Mouse (Mus musculus): ENCODE measurements around the gene Epb42. TPM values are rescaled to one million over a fixed set of nuclear protein-coding genes. Genes with fewer than 3 reads are reported as not detected.
"Not testable (repeated sequence)": the region's sequence is repeated elsewhere in the genome, so short reads cannot be mapped to it uniquely, and the experiment has no call there.

The Epb42 gene
- total RNA-seq, 4 experiments from 2014 or later: not detected

DNA sequence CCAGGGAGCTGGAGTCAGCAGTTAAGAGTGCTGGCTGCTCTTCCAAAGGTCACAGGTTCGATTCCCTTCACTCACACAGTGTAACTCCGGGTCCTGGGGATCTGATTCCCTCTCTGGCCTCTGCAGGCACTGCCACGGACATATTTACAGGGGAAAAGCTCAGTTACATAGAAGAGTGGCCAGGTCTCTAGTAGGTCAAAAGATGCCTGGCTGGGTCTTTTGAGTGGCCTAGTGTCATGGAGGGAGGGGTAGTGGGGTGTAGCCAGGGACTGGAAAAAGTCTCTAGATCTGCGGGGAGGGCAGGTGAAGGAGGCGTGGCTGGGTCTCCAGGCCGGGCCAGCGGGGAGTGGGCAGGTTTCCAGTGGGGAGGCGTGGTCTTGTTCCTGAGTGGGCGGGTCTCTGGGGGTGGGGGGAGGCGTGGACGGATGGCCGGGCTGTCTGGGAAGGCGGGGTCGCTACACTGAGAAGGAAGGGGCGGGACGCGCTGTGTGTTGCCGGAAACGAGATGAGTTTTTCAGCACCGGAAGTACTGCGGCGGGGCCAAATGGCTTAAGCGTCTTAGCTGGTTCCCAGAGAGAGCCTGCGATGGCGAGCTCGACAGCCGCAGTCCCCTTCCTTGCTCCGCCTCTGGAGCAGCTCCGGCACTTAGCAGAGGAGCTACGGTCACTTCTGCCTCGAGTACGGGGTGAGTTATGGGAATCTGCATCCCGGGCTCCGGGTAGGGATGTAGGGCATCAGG, 28.8 kb downstream of the Epb42 start, which contains the start of gene Ccndbp1:
Ccndbp1 (plus strand) TSS at position 479 of the 739 bp plus-strand sequence.
- peak; percentile 80 to 85 for DNase-seq (ENCODE audit: low spot score in 2 of 2)

DNA sequence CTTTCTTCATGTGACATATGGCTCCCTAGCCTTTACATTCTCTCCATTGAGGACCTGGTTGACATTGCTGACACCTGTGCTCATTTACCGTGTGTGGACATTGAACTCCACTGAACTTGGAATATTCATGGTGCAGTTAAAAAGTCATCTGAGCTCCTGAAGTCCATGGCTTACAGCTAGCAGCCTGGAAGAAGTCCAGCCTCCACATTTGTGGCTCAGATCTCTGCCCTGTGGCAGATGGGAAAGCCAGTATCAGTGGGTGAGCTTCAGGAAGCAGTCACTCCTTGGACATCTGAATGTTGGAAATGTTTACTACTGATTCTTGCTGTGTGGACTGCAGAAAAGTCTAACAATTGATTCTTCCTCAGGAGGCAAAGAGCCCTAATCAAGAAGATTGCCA, 29.9 kb downstream of the Epb42 start:
- no peak for DNase-seq (ENCODE audit: low spot score in 2 of 2)

DNA sequence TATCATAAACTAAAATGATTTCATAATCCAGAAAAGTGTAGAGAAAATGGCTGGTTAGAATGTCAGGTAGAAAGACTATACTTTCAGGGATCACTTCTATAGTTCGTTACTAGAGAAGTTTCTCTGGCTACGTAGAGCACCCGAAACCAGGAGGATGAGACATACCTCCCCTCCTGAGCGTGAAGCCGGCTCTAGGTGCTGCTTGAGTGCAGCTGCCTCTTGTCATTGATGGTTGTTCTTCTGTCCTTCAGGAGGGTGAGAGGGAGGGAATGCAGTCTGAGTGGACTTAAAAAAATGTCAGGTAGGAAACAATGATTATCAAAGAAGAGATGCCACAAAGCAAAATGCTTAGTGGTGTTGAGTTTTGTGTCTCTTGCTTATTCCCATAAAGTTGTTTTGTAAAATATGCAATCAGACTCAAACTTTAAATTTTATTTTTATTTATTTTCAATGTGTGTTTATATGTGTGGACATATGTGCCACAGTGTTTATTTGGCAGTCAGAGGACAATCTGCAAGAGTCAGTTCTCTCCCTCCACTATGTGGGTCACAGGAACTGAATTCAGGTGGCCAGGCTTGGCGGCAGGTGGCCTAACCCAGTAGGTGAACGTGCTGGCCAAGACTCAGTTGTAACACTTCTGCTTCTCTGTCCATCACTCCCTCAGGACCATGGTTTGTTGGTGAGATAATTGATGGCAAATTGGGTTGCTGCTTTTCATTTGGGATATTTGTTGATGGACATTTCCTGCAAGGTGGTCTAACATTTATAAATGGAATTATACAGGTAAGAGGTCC, 32.7 kb downstream of the Epb42 start:
- DNase-seq (ENCODE audit: low spot score in 2 of 2): no peak

DNA sequence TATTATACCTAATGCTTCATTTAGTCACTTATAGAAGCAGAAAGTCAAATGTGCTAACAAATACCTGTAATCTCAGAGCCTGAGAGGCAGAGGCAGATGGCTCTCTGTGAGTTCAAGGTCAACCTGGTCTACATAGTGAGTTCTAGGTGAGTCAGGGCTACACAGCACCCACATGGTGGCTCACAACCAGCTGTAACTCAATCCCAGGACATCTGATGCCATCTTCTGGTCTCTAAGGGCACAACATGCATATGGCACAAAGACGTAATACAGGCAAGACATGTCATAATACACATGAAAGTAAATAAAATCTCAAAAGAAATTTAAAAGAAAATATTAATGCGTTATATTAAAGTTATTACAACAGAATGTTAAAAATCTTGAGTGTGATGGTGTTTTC, 33.3 kb downstream of the Epb42 start:
- no peak for DNase-seq (ENCODE audit: low spot score in 2 of 2)

DNA sequence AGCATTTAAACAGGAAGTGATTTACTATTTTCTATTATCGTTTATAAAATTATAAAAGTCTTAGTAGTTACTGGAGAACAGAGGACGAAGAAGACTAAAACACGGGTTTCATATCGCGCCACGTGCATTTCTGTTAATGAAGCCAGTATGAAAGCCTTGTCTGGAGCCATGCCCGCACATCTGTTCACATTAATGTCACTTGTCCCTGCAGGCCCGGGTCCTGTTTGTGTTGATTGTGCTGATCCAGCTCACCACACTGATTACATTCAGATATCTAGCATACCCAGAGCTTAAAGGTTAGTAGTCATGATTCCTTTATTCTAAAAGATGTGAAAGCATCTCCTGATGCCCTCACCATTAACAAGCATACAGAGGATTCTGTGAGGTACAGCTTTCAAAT, 38.0 kb downstream of the Epb42 start:
- no peak for DNase-seq (ENCODE audit: low spot score in 2 of 2)

DNA sequence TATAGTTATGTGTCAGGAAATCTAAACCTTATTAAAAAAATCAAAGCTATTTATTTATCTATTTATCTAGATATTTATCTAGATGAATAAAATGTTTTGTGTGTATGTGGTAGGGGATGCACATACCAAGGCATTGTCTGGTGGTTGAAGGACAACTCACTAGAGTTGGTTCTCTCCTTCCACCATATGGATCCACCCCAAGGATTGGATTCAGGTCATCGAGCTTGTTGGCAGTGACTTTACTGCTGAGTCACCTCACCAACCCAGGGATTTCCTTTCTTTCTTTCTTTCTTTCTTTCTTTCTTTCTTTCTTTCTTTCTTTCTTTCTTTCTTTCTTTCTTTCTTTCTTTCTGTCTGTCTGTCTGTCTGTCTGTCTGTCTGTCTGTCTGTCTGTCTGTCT, 40.3 kb downstream of the Epb42 start:
- DNase-seq (ENCODE audit: low spot score in 2 of 2): not testable (repeated sequence)

DNA sequence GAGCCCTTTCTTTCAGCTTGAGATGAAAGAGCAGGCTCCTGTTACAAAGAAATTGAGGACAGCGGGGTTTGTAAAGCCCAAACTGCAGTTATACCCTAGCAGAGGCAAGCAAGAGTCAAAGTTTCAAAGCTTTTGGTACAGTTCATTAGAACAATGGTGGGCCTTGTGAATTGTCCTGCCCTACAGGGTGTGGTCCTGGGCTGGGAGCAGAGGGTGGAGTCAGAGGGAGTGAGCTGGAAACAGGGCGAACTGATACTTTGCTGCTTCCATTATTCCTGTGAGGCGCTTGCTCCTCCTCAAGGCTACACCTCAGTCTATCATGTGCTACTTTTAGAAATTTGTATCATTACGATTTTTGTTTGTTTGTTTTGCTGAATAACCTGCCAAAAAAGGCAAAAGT, 45.7 kb downstream of the Epb42 start:
- DNase-seq (ENCODE audit: low spot score in 2 of 2): no peak

DNA sequence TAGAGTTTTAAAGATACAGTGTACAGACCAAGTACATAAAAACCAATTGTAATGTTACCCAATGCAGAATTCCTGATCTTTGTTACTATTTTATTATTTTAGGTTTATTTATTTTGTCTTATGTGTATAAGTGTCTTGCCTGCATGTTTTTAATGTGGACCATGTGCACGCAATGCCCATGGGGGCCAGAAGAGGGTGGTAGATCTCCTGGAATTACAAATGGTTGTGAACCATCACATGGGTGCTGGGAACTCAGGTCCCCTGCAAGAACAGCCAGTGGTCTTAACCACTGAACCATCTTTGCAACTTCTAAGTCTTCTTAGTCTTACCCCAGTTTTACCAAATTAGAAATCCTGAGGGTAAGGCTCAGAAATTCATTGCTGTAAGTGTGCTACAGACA, 51.6 kb downstream of the Epb42 start:
- no peak for DNase-seq (ENCODE audit: low spot score in 2 of 2)

DNA sequence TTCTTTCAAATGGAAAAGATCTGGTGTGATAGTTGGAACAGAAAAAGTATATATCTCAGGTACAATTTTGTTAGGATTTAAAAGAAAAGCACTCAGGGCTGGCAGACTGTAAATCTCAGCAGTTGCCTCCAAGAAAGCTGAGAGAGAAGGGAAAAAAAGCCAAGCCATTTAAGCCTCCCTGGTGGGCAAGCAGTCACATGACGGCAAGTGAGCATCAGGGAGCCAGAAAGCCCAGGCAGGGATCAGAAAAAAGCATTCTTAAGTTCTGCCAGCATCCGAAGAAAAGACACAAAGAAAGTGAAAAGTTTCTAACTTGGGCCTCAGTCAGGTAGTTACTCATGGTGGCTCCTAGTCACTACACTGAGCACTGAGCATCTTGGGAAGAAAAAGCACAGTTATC, 53.3 kb downstream of the Epb42 start:
- no peak for DNase-seq (ENCODE audit: low spot score in 2 of 2)

DNA sequence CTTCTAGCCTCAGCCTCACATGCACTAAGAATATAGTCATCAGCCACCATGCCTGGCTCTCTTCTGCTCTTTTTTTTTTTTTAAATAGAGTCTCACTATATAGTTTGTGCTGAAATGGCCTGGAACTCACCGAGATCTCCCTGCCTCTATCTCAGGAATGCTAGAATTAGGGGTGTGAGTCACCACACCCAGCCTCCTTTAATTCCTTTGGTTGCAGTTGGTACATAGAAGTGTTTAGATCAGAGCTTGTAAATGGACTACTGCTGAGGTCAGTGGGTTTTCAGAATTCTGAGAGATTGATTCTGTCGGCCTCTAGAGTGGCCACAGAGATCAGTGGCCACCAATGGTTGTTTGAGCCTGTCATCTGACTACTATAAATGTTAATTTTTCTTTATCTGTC, 56.0 kb downstream of the Epb42 start:
- DNase-seq (ENCODE audit: low spot score in 2 of 2): no peak

DNA sequence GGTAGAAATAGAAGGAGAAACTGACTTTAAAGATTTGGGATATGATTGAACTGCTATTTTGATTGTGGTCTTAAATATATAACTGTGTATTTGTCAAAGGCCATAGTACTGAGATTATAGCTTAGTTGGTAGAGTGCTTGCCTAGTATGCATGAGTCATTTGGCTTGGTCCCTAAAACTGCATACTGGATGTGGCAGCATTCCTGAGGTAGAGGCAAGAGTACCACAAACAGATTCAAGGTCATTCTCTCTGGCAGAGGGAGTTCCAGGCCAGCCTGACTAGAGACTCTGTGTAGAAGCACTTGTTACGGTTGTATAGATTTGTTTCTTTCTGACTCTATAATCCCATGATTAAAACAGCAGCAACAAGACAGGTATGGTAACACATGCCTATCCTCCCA, 57.1 kb downstream of the Epb42 start:
- no peak for DNase-seq (ENCODE audit: low spot score in 2 of 2)

DNA sequence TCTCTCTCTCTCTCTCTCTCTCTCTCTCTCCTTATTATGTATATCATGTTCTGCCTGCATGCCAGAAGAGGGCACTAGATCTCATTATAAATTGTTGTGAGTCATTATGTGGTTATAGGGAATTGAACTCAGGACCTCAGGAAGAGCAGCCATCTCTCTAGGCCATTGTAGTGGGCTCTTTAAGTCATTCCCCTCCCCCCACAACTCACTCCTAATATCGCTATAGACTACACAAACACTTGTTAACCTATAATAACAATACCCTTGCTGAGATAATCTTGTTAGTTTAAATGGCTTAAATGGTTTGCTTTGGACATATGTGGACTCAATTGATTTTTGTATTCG, 58.2 kb downstream of the Epb42 start:
- no peak for DNase-seq (ENCODE audit: low spot score in 2 of 2)

DNA sequence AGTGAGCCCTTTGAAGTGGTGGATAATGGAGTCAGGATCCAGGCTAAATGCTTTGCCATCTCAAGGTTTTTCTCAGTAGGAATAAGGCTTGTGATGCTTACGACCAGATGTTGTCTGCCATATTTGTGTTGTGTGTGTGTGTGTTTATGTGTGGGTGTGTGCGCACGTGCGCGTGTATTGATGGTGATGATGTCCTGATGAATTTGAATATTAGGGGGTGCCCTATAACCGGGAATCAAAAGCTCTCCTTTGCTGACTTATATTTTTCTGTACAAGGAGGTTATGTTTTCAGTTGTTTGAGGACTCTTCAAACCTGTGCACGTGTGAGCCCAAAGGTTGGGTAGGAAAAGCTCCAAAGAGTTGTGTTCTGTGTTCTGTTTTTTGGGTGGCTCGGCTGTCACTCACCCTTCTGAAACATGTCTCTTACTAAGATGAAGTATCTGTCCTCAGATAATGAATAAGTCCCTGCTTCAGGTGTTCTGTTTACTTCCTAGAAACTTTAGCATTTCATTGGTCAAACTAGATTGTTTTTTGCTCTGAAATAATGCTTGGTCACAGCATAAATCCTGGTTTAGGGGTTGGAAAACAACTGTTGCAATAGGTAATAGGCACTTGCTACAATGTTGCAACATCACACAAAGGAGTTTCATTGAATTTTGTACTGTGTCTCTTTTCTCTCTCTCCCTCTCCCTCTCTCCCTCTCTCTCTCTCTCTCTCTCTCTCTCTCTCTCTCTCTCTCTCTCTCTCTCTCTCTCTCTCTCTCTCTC, 58.8 kb downstream of the Epb42 start:
- no peak for DNase-seq (ENCODE audit: low spot score in 2 of 2)

DNA sequence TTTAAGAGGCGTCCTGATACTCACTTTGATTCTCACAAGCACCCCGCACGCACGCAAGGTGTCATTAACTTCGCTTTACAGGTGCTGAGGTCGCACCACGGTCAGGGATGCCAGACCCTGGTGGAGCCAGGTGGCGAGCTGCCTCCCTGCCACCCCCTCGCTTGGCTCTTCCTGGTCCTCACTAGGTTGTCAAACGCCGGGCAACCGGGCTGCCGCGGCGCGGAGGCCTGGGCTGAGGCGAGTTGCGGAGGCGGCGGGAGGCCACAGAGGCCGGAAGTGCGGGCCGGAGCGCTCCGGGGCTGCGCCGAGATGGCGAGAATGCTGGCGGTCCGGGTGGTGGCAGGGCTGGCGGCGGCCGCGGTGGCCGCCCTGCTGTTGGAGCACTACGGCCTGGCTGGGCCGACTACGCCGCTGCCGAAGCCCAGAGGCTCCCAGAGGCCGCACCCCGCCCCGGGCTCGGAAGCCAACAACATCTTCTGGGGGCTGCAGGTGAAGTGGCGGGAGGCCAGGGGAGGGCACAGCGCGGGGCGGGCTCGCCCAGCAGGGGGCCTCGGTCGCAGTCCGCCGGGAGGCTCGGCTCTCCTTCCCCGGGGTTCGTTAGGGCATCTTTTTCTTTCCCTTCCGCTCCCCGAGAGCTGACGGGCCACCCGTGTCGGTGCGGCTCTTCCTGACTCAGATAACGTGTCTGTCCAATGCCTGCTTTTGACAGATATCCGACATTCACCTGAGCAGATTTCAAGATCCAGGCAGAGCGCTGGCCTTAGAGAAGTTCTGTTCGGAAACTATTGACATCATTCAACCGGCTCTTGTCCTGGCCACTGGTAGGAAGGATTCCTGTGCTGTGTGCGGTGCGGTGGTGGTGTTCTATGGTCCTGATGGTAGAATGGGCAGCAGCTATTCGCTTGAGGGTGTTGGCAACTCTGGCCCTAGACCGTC, 59.6 kb downstream of the Epb42 start, which contains the start of gene Tmem62:
Tmem62 (plus strand) TSS at position 28 of the 936 bp plus-strand sequence.
- peak; percentile 28 to 51 for DNase-seq (ENCODE audit: low spot score in 2 of 2)

DNA sequence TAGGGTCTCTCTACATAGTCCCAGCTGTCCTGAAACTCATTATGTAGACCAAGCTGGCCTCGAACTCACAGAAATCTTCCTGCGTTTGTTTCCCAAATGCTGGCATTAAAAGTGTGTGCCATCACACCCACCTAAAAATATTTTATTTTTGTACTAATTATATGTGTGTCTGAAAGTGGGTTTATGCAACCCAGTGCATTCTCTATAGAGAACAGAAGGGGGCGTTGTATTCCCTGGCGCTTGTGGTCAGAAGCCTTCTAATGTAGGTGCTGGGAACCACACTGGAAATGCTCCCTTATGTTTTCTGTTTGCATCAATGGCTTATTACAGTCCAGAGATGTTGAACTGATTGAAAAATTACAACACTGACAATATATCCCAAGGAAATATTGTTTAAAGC, 60.6 kb downstream of the Epb42 start:
- DNase-seq (ENCODE audit: low spot score in 2 of 2): no peak

DNA sequence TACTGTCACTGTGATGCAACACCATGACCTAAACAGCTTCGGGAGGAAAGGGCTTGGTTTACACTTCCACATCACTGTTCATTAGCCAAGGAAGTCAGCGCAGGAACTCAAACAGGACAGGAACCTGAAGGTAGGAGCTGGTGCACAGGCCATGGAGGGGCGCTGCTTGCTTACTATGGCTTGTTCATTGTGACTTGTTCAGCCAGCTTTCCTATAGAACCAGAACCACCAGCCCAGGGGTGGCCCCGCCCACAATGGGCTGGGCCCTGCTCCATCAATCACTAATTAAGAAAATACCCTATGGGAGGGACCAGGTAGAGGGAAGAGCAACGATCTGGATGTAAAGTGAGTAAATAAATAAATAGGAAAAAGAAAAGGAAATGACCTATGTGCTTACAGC, 63.9 kb downstream of the Epb42 start:
- DNase-seq (ENCODE audit: low spot score in 2 of 2): no peak

DNA sequence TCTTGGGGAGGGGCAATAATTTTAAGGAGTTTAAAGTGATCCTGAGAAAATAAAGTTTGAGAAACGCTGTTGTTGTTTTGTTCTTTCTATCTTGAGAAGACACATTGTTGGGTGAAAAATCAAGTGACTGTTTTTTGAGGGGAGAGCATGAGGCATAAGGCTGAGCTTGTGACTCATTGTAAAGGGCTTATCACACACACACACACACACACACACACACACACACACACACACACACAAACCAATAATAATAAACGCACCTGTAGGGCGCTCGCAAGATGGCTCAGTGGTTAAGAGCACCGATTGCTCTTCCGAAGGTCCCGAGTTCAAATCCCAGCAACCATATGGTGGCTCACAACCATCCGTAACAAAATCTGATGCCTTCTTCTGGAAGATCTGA, 64.6 kb downstream of the Epb42 start:
- not testable (repeated sequence) for DNase-seq (ENCODE audit: low spot score in 2 of 2)

DNA sequence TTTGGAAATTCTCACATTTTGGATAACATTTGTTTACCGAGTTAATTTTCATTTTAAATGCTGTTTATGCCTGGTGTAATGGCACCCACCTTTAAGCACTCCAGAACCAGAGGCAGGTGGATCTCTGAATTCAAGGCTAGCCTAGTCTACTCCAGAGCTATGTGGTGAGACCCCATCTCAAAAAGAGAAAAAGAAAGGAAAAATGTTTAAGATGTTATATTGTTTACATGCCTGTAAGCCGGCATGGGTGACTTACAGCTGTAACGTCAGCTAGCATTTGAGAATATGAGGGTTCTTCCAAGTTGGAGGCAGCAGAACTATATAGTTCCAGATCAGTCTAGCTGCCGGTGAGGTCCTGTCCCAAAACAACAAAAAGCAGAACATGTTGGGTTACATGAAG, 65.1 kb downstream of the Epb42 start:
- DNase-seq (ENCODE audit: low spot score in 2 of 2): no peak

DNA sequence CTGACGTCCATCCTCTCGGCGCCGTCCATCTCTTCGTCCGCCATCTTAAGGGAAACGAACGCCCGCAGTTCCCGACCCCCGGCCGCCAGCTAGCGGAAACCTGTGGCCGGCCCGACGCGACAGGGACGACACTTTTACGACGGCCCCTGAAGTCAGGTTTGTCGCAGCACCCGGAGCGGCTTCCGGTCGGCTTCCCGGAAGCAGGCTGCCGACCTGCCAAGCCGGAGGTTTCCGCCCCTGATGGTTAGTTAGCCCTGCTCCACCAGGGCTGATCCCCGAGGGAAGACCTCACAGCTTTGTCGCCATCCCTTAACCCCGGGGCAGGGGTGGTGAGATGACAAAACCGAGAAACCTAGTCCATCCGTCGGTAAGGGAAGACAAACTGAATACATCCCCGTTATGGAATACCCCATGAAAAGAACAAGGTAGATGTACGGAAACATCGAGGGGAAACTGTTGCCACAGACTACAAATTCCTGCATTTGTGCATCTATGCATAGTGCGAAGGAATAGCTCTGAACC, 66.3 kb downstream of the Epb42 start, which contains the start of gene Ubr1:
Ubr1 (minus strand) TSS at position 157 of the 522 bp plus-strand sequence.
- DNase-seq (ENCODE audit: low spot score in 2 of 2): peak; percentile 75 to 79

DNA sequence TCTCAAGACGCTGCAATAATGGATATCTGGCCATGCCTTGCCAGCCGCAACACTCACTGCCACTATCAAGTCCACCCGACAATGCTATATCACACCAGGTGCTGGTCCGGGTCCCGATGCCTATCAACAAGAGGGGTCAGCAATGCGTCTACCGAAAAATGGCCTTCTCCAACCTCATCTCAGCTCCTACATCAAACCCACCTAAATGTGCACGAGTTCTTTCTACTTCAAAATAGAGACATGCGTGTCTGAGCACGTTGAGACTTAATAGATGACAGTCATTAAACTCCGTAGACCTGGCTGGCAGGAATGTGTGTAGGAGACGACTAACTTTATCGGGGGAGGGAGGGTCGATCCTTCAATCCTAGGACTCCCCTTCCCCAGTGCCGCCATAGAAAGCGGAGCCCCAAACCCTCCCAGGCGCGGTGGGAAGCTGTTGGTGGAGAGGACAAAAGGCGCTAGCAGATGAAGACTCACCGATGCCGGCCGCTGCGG, 66.8 kb downstream of the Epb42 start:
- DNase-seq (ENCODE audit: low spot score in 2 of 2): peak in 1 of 2 experiments; percentile 16
